Mouse (Mus musculus): Measurements from ENCODE around the gene Tecta. TPM values are rescaled to one million over a fixed set of nuclear protein-coding genes. Genes with fewer than 3 reads are reported as not detected.

Gene Tecta
- polyA plus RNA-seq (2012; fragmentation: generic; extraction: Trizol), result under 1 TPM in 1 of 2 experiments, not detected in 1; 0.01 TPM

GRCm38 (mm10) chr9:42399829-42400228 is at the start of gene Tecta:
Gene Tecta (minus strand): TSS chr9:42399929.

Other genes with a start within 250 kb of the Tecta start
- 1 to 10 TPM; 2.0 to 8.8 TPM for gene Sc5d, start 135.7 kb downstream of the Tecta start, polyA plus RNA-seq (2012; fragmentation: generic; extraction: Trizol)
- gene Tbcel, start 107.9 kb upstream of the Tecta start, polyA plus RNA-seq (2012; fragmentation: generic; extraction: Trizol), result 1 to 10 TPM in 1 of 2 experiments, under 1 TPM in 1; 0.81 to 6.7 TPM

Measured in C3H10T1/2 (cell line).